Mouse (Mus musculus) G1E (cell line): ENCODE measurements around the gene Angpt4. TPM values are rescaled to one million over a fixed set of nuclear protein-coding genes. Genes with fewer than 3 reads are reported as not detected.

Experiments used
- ATAC-seq: 2 replicates; pipeline ENCODE4 v1.8.0; 2016; ENCODE audit warnings: mild to moderate bottlenecking; ENCODE audit not compliant: insufficient number of reproducible peaks, poor library complexity, low FRiP score, severe bottlenecking; ENCODE audit errors: extremely low read depth
- DNase-seq: peaks from one replicate; pipeline ENCODE4 v3.0.0; 2012; ENCODE audit warnings: low spot score
- H3K27me3 ChIP-seq: 2 replicates; pipeline ENCODE4 v1.6.1; 2012; ENCODE audit warnings: mild to moderate bottlenecking, low read length, inconsistent platforms; ENCODE audit not compliant: insufficient read depth
- H3K36me3 ChIP-seq: replicated peaks from 2 replicates; pipeline ENCODE3; 2012; ENCODE audit warnings: mild to moderate bottlenecking, inconsistent platforms
- H3K4me1 ChIP-seq: 2 replicates; pipeline ENCODE4 v1.6.1; 2012; ENCODE audit warnings: low read depth, low read length, inconsistent platforms, mixed read lengths; ENCODE audit not compliant: insufficient read depth
- H3K4me3 ChIP-seq: 2 replicates; pipeline ENCODE4 v1.5.1; 2012; ENCODE audit warnings: low read depth, mild to moderate bottlenecking, inconsistent platforms, low read length, moderate library complexity, mixed read lengths
- H3K9me3 ChIP-seq: replicated peaks from 2 replicates; pipeline ENCODE4 v1.6.1; 2012; ENCODE audit warnings: inconsistent platforms
- CTCF ChIP-seq: IDR thresholded peaks from 2 replicates; pipeline ENCODE4 v1.5.1; 2012; ENCODE audit warnings: low read depth, low read length, inconsistent platforms, mixed read lengths
- GATA1 ChIP-seq: IDR thresholded peaks from 2 replicates; pipeline ENCODE4 v1.6.1; 2012; ENCODE audit warnings: borderline replicate concordance, low read length, inconsistent platforms, mixed read lengths
- GATA2 ChIP-seq: IDR thresholded peaks from 2 replicates; pipeline ENCODE4 v1.6.1; 2012; ENCODE audit warnings: low read depth, low read length, inconsistent platforms, borderline replicate concordance
- POLR2AphosphoS5 ChIP-seq: IDR thresholded peaks from 2 replicates; pipeline ENCODE4 v1.6.1; 2012; ENCODE audit warnings: low read depth, low read length, inconsistent platforms; ENCODE audit not compliant: insufficient replicate concordance
- TAL1 ChIP-seq: conservative IDR thresholded peaks from 2 replicates; pipeline ENCODE4 v1.6.1; 2012; ENCODE audit warnings: low read depth, low read length, inconsistent platforms, mixed read lengths
- polyA plus RNA-seq: library from polyadenylated mRNA; stranded (reverse); fragments of >175 nt; gene quantifications from 2 replicates; pipeline ENCODE4 v1.2.3, GENCODE M21; 2012
- total RNA-seq, 2 experiments: library from RNA; stranded (forward) in 1 of 2; stranded (reverse) in 1 of 2; fragments of 200-1000 nt in 1 of 2; fragments of >200 nt in 1 of 2; fragmentation: Nextera tagmentation in 1 of 2; gene quantifications; 2 replicates each; pipeline ENCODE4 v1.2.3; 2014 to 2017

Gene Angpt4
- total and polyA plus RNA-seq, 3 experiments: not detected

DNA sequence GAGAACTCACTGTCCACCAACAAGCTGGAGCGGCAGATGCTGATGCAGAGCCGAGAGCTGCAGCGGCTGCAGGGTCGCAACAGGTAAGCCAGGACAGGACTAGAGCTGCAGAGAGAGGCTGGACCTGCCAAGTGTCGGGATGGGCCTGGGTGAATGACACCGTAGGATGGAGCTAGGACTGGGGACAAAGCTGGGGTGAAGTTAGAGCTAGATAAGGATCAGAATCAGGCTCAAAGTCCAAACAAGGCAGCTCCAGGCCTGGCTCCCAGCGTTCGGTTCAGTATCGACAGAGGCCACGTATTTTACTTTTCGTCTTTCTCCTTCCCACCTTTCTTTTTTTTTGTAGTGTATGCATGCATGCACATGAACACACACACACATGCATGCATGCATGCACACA is 16.1 kb downstream of the Angpt4 start:
- H3K36me3 ChIP-seq: no peaks in the 10 kb centered on the region
- DNase-seq (no peak), ATAC-seq (no peak)
- H3K27me3 ChIP-seq: peaks cover 8% of the 10 kb centered on the region
- no peaks in the 10 kb centered on the region for H3K9me3 ChIP-seq
- no peaks in the 10 kb centered on the region for H3K4me1 ChIP-seq
- no peak overlapping the region for H3K4me3 ChIP-seq
- no peak for TF ChIP-seq GATA2
- no peak for TF ChIP-seq POLR2AphosphoS5
- TF ChIP-seq TAL1: no peak
- no peak for TF ChIP-seq CTCF
- TF ChIP-seq GATA1: no peak

- H3K4me1 ChIP-seq: no peaks in the 10 kb centered on the region
- no peak; the same call in 1 of the 2 replicates for ATAC-seq
- H3K4me3 ChIP-seq: no peak overlapping the region
- DNase-seq: peak; percentile 64
- no peaks in the 10 kb centered on the region for H3K36me3 ChIP-seq
- no peaks in the 10 kb centered on the region for H3K9me3 ChIP-seq
- TF ChIP-seq TAL1 (no peak), CTCF (peak; percentile 88)
- peaks cover 8% of the 10 kb centered on the region; the same call in 1 of the 2 replicates for H3K27me3 ChIP-seq
Observed at GRCm38 (mm10) chr2:151930389-151931074, 19.5 kb downstream of the Angpt4 start.

GRCm38 (mm10) chr2:151937893-151938292 is 26.9 kb downstream of the Angpt4 start:
- Histone ChIP-seq H3K4me3 (no peak overlapping the region), H3K27me3 (peaks cover 4% of the 10 kb centered on the region; the same call in 1 of the 2 replicates), H3K36me3 (no peaks in the 10 kb centered on the region), H3K9me3 (no peaks in the 10 kb centered on the region), H3K4me1 (no peaks in the 10 kb centered on the region)
- no peak for ATAC-seq
- DNase-seq: no peak
- TF ChIP-seq CTCF (no peak), GATA2 (no peak), GATA1 (no peak)

GRCm38 (mm10) chr2:151938780-151939200 is 27.8 kb downstream of the Angpt4 start:
- TF ChIP-seq POLR2AphosphoS5: no peak
- no peak for TF ChIP-seq CTCF
- no peak for TF ChIP-seq TAL1
- TF ChIP-seq GATA2: no peak
- no peak for TF ChIP-seq GATA1
- Histone ChIP-seq H3K4me3 (no peak overlapping the region), H3K36me3 (no peaks in the 10 kb centered on the region), H3K9me3 (no peaks in the 10 kb centered on the region), H3K27me3 (peaks cover 4% of the 10 kb centered on the region; the same call in 1 of the 2 replicates), H3K4me1 (no peaks in the 10 kb centered on the region)
- ATAC-seq (no peak), DNase-seq (no peak)

GRCm38 (mm10) chr2:151939651-151940420 is 28.8 kb downstream of the Angpt4 start:
- Histone ChIP-seq H3K9me3 (no peaks in the 10 kb centered on the region), H3K4me3 (no peak overlapping the region), H3K36me3 (no peaks in the 10 kb centered on the region), H3K27me3 (peaks cover 8% of the 10 kb centered on the region; the same call in 1 of the 2 replicates), H3K4me1 (no peaks in the 10 kb centered on the region; the same call in 1 of the 2 replicates)
- no peak for ATAC-seq
- TF ChIP-seq TAL1 (no peak), GATA2 (no peak), GATA1 (no peak), POLR2AphosphoS5 (no peak), CTCF (no peak)
- DNase-seq: no peak

GRCm38 (mm10) chr2:151941269-151941668 is 30.3 kb downstream of the Angpt4 start:
- Histone ChIP-seq H3K9me3 (no peaks in the 10 kb centered on the region), H3K4me3 (no peak overlapping the region), H3K36me3 (no peaks in the 10 kb centered on the region), H3K27me3 (peaks cover 8% of the 10 kb centered on the region; the same call in 1 of the 2 replicates), H3K4me1 (no peaks in the 10 kb centered on the region; the same call in 1 of the 2 replicates)
- DNase-seq (no peak), ATAC-seq (no peak)
- TF ChIP-seq POLR2AphosphoS5: no peak
- TF ChIP-seq TAL1: no peak
- no peak for TF ChIP-seq CTCF
- no peak for TF ChIP-seq GATA2
- no peak for TF ChIP-seq GATA1
